ENCODE assay signal across 8 mouse cellular contexts in the genomic region with DNA sequence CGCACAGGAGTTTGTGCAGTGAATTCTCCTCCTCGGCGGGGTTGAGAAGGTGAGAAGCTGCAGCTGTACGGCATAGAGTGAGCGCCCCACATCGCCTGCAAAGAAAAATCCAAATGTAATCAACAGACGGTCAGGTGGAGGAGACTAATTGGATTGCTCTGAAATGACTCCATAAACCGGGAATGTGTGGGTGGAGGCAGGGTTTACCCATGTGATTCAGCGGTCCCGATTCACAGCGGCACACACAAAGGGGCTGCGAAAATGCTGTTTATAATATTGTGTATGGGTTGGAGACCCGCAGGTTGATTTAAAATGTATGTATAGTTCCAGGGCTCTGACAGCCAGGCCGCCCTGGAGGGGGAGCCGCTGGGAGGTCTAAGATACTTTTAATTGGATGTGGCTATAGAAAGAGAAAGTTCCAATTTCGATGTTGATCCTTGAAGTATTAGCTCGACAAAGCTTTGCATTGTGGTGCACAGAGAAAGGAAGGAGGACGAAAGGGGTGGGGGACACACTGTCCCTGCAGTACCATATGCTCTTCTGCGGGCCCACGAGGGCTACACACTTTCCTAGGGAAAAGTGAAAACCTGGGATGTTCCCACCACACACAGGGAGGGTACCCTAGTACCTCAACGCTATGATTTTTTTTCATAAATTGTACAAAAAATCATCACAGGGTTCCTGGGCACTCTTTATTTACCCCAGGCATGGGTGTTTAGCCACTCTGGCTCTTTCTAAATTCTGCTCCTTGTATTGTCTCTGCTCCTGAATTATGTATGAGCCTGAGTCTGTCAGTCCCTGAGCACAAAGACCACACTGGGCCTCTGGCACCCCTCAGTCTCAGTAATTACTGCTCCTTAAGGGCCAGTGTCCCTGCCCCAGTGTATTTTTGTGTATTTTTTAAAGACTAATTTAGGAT.
DNase-seq lines count a peak whose midpoint lies in the region; ATAC-seq and TF ChIP-seq lines count a peak whose summit lies in the region.

No protein-coding gene starts in this region.

- peak; percentile 89 for ATAC-seq in forebrain, embryonic 13.5 days
- no peak for ATAC-seq in erythroblast, adult 5-6 weeks (replicated peaks; ENCODE audit: low FRiP score, poor library complexity, severe bottlenecking)

- no peaks in the 10 kb centered on the region for H3K36me3 ChIP-seq in forebrain, embryonic 13.5 days (ENCODE audit: poor library complexity, severe bottlenecking)

- peak; percentile 22 for DNase-seq in left cerebral cortex, adult 11 months (ENCODE audit: low spot score)
- DNase-seq in left cerebral cortex, postnatal 4 days, result no peak
- peak; percentile 22 to 35 for DNase-seq in left cerebral cortex, adult 8-10 months (ENCODE audit: low spot score in 2 of 2)
- no peak for DNase-seq in urinary bladder, postnatal 14 days (ENCODE audit: low spot score)
- DNase-seq in cerebellum, adult 11-12 months, result no peak

- peak overlapping the region; percentile 3; the same call in 1 of the 2 replicates for H3K4me3 ChIP-seq in forebrain, embryonic 13.5 days
- H3K4me3 ChIP-seq in olfactory bulb, adult 2 months (ENCODE audit: insufficient read depth, low read depth, low read length), result peak overlapping the region; percentile 26

- peak overlapping the region; percentile 52 for H3K4me2 ChIP-seq in forebrain, embryonic 13.5 days

- peaks cover 50% of the 10 kb centered on the region for H3K4me1 ChIP-seq in forebrain, embryonic 13.5 days
- peaks cover 17% of the 10 kb centered on the region for H3K4me1 ChIP-seq in olfactory bulb, adult 2 months (ENCODE audit: control insufficient read depth, insufficient read depth, low read length)

- intact Hi-C loops in left cerebral cortex, postnatal 4 days (cut with DNase I), result no loop called here

- peak overlapping the region; percentile 94 for H3K27ac ChIP-seq in forebrain, embryonic 13.5 days
- no peak overlapping the region for H3K27ac ChIP-seq in olfactory bulb, adult 2 months (ENCODE audit: insufficient read depth, low read depth, low read length)

- no peaks in the 10 kb centered on the region for H3K9me3 ChIP-seq in forebrain, embryonic 13.5 days (replicated peaks)

- H3K27me3 ChIP-seq in forebrain, embryonic 13.5 days, result peaks cover 72% of the 10 kb centered on the region

- 2% methylated on average over 21 of the region's 21 CpGs for WGBS in forebrain, embryonic 13.5 days
- 31% methylated on average over 21 of the region's 21 CpGs for WGBS in olfactory bulb, adult 2 months

- peak overlapping the region; percentile 46 for H3K9ac ChIP-seq in forebrain, embryonic 13.5 days

- TF ChIP-seq CTCF in olfactory bulb, adult 2 months (IDR thresholded peaks at IDR 0.05; ENCODE audit: insufficient read depth, low read depth, low read length), result no peak

- TF ChIP-seq POLR2A in olfactory bulb, adult 2 months (IDR thresholded peaks at IDR 0.05; ENCODE audit: insufficient read depth, low read depth, low read length), result no peak

Comparison
In these comparisons a context has a peak if more than half of its experiments do, and no peak if none do; other contexts are left out.
1. DNase-seq: peak in left cerebral cortex, adult 11 months (single experiment) and left cerebral cortex, adult 8-10 months (2 of 2); none in left cerebral cortex, postnatal 4 days (single experiment), urinary bladder, postnatal 14 days (single experiment) and cerebellum, adult 11-12 months (single experiment).